Mouse (Mus musculus) thymus, adult 2 months (tissue): ENCODE data around the gene Myo3b. TPM values are rescaled to one million over a fixed set of nuclear protein-coding genes. Genes with fewer than 3 reads are reported as not detected.
A peak's percentile ranks its signal among the peaks of the same experiment; 100 is the strongest.

ENCODE experiments used
- DNase-seq: peaks from one replicate; pipeline ENCODE4 v3.0.0; 2021
- H3K27ac ChIP-seq: fragments of 200-500 bp; 2 replicates; pipeline ENCODE4 v1.5.1; 2012; ENCODE audit warnings: low read length, control low read depth; ENCODE audit not compliant: control insufficient read depth, insufficient read depth
- H3K27me3 ChIP-seq: fragments of 200-500 bp; 2 replicates; pipeline ENCODE4 v1.6.1; 2012; ENCODE audit warnings: mild to moderate bottlenecking, low read length, moderate library complexity, mixed read lengths; ENCODE audit not compliant: control insufficient read depth, insufficient read depth
- H3K36me3 ChIP-seq: fragments of 200-500 bp; 2 replicates; pipeline ENCODE4 v1.6.1; 2012; ENCODE audit warnings: mild to moderate bottlenecking, low read length, moderate library complexity; ENCODE audit not compliant: control insufficient read depth, insufficient read depth
- H3K4me1 ChIP-seq: fragments of 200-500 bp; replicated peaks from 2 replicates; pipeline ENCODE4 v1.6.1; 2012; ENCODE audit warnings: low read length; ENCODE audit not compliant: control insufficient read depth, insufficient read depth
- H3K4me3 ChIP-seq: fragments of 200-500 bp; 2 replicates; pipeline ENCODE4 v1.5.1; 2012; ENCODE audit warnings: mild to moderate bottlenecking, low read length, control low read depth, moderate library complexity; ENCODE audit not compliant: control insufficient read depth, insufficient read depth
- CTCF ChIP-seq: fragments of 200-500 bp; IDR thresholded peaks from 2 replicates; pipeline ENCODE4 v1.5.1; 2012; ENCODE audit warnings: mild to moderate bottlenecking, control low read depth, low read length, moderate library complexity, borderline replicate concordance; ENCODE audit not compliant: control insufficient read depth, poor library complexity, insufficient read depth; ENCODE audit errors: extremely low read depth
- POLR2A ChIP-seq: fragments of 200-500 bp; IDR thresholded peaks from 2 replicates; pipeline ENCODE4 v1.6.1; 2012; ENCODE audit warnings: mild to moderate bottlenecking, low read length, control low read depth, moderate library complexity; ENCODE audit not compliant: control insufficient read depth, poor library complexity, insufficient read depth; ENCODE audit errors: extremely low read depth
- WGBS: fragments of 180-500 bp; shearing (Covaris S2); methylation state at CpG from one replicate; pipeline ENCODE4 v1.1.7; 2018; 5-methylcytosine and 5-hydroxymethylcytosine counted together
- polyA plus RNA-seq: library from polyadenylated mRNA; depleted of rRNA; stranded (reverse); fragments of >200 nt; gene quantifications from 2 replicates; pipeline ENCODE4 v1.2.3, GENCODE M21; 2012

Myo3b gene
- polyA plus RNA-seq, 1 experiment, result 0.94 TPM

DNA sequence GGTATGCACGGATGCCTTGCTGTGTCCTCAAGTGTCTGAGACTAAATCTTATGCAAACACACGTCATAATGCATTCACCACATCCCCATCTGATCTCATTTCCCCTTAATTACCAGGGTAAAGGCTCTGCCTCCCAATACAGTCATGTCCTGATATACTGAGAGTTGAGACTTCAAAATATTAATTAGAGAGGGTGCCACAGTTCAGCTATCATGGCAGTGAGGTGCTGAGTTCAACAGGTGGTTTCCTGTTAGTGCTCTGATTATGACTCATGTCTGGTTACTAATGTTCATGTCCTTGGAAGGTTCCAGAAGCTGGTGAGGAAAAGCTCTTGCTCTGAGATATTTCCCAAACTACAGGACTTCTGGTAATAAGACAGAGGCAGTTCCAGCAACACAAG is 52.3 kb downstream of the Myo3b start:
- WGBS, result 22% methylated on average over 2 of the region's 2 CpGs
- TF ChIP-seq CTCF (no peak), POLR2A (no peak)
- no peaks in the 10 kb centered on the region for H3K36me3 ChIP-seq
- peaks cover 21% of the 10 kb centered on the region for H3K4me1 ChIP-seq
- no peak for DNase-seq
- no peaks in the 10 kb centered on the region for H3K27me3 ChIP-seq
- H3K27ac ChIP-seq, result no peak overlapping the region
- no peak overlapping the region for H3K4me3 ChIP-seq

- Histone ChIP-seq H3K27me3 (no peaks in the 10 kb centered on the region), H3K4me3 (no peak overlapping the region), H3K27ac (peak overlapping the region; percentile 32; the same call in 1 of the 2 replicates), H3K4me1 (peaks cover 21% of the 10 kb centered on the region), H3K36me3 (no peaks in the 10 kb centered on the region)
- peak; percentile 14 for DNase-seq
- WGBS, result 15% methylated on average over 10 of the region's 10 CpGs
- no peak for TF ChIP-seq CTCF
- TF ChIP-seq POLR2A, result no peak
These were observed 53.0 kb downstream of the Myo3b start for GRCm38 (mm10) chr2:70091801-70092522.

GRCm38 (mm10) chr2:70092665-70093064 is 53.7 kb downstream of the Myo3b start:
- no peak for DNase-seq
- H3K4me1 ChIP-seq, result peaks cover 21% of the 10 kb centered on the region
- no peaks in the 10 kb centered on the region for H3K27me3 ChIP-seq
- no peak overlapping the region for H3K4me3 ChIP-seq
- no peak overlapping the region for H3K27ac ChIP-seq
- TF ChIP-seq POLR2A (no peak), CTCF (no peak)
- no peaks in the 10 kb centered on the region for H3K36me3 ChIP-seq
- 6% methylated on average over 3 of the region's 3 CpGs for WGBS

DNA sequence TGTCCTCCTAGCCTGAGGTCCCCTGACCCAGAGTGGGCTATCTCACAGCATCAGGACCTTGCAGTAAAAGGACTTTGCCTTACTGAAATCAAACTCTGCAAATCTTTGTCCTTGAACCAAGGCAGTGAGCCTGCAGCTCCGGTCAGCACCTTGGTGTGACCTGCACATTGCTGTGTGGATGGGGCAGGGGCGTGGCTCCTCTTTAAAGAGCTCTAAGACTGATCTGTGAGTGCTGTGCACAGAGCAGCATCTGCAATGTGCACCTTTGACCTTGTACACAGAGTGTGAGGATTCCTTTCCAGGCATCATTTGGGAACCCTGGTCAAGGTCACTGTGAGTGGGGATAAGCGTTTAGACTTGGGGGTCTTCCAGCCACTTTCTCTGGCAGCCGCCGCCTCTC is 55.5 kb downstream of the Myo3b start:
- no peak overlapping the region for H3K4me3 ChIP-seq
- no peaks in the 10 kb centered on the region for H3K27me3 ChIP-seq
- no peak for DNase-seq
- H3K27ac ChIP-seq, result no peak overlapping the region
- no peaks in the 10 kb centered on the region for H3K36me3 ChIP-seq
- WGBS, result 80% methylated on average over 5 of the region's 5 CpGs
- TF ChIP-seq POLR2A (no peak), CTCF (no peak)
- peaks cover 21% of the 10 kb centered on the region for H3K4me1 ChIP-seq

GRCm38 (mm10) chr2:70097229-70098095 is 58.5 kb downstream of the Myo3b start:
- no peak for DNase-seq
- WGBS, result 90% methylated on average over 15 of the region's 15 CpGs
- Histone ChIP-seq H3K36me3 (no peaks in the 10 kb centered on the region), H3K27ac (no peak overlapping the region), H3K4me1 (peaks cover 12% of the 10 kb centered on the region), H3K27me3 (no peaks in the 10 kb centered on the region), H3K4me3 (no peak overlapping the region)
- TF ChIP-seq CTCF (no peak), POLR2A (no peak)

GRCm38 (mm10) chr2:70099459-70099858 is 60.5 kb downstream of the Myo3b start:
- Histone ChIP-seq H3K27me3 (no peaks in the 10 kb centered on the region), H3K4me1 (peaks cover under 1% of the 10 kb centered on the region; the same call in 1 of the 2 replicates), H3K27ac (no peak overlapping the region), H3K36me3 (no peaks in the 10 kb centered on the region), H3K4me3 (no peak overlapping the region)
- no peak for DNase-seq
- no peak for TF ChIP-seq POLR2A
- no peak for TF ChIP-seq CTCF
- WGBS, result 79% methylated on average over 4 of the region's 4 CpGs
